Mouse (Mus musculus): Measurements from ENCODE around the gene Vps52. TPM values are rescaled to one million over a fixed set of nuclear protein-coding genes. Genes with fewer than 3 reads are reported as not detected.

Vps52 gene
- polyA plus RNA-seq, 1 experiment from 2014 or later = 49.1 TPM

- peaks cover 14% of the 10 kb centered on the region; the same call in 1 of the 2 replicates for H3K36me3 ChIP-seq (ENCODE audit: control insufficient read depth, insufficient read depth, low read length)
- no peaks in the 10 kb centered on the region for H3K27me3 ChIP-seq (replicated peaks; ENCODE audit: control insufficient read depth, insufficient read depth, low read length)
- peaks cover 16% of the 10 kb centered on the region for H3K4me1 ChIP-seq (replicated peaks; ENCODE audit: control insufficient read depth, insufficient read depth, low read length)
- no peak overlapping the region for H3K4me2 ChIP-seq
- H3K9ac ChIP-seq (ENCODE audit: low read depth, low read length) = no peak overlapping the region
- H3K4me3 ChIP-seq (ENCODE audit: low read depth, low read length) = no peak overlapping the region
- H3K27ac ChIP-seq (ENCODE audit: low read depth, low read length) = no peak overlapping the region
- H3K9me3 ChIP-seq (ENCODE audit: control insufficient read depth, low read length) = no peaks in the 10 kb centered on the region
- WGBS = 87% methylated on average over 15 of the region's 15 CpGs
- DNase-seq (ENCODE audit: low spot score) (no peak), ATAC-seq (replicated peaks; ENCODE audit: low FRiP score) (no peak)
Measured at GRCm38 (mm10) chr17:33932970-33933369, 22.6 kb upstream of the Vps52 start.

GRCm38 (mm10) chr17:33935422-33936055 is 20.1 kb upstream of the Vps52 start:
- H3K36me3 ChIP-seq (ENCODE audit: control insufficient read depth, insufficient read depth, low read length) = peaks cover 19% of the 10 kb centered on the region; the same call in 1 of the 2 replicates
- no peak overlapping the region for H3K27ac ChIP-seq (ENCODE audit: low read depth, low read length)
- no peak overlapping the region for H3K9ac ChIP-seq (ENCODE audit: low read depth, low read length)
- ATAC-seq (replicated peaks; ENCODE audit: low FRiP score) (no peak), DNase-seq (ENCODE audit: low spot score) (no peak)
- no peak overlapping the region; the same call in 1 of the 2 replicates for H3K4me2 ChIP-seq
- no peaks in the 10 kb centered on the region for H3K27me3 ChIP-seq (replicated peaks; ENCODE audit: control insufficient read depth, insufficient read depth, low read length)
- WGBS = 90% methylated on average over 21 of the region's 21 CpGs
- peaks cover 22% of the 10 kb centered on the region for H3K4me1 ChIP-seq (replicated peaks; ENCODE audit: control insufficient read depth, insufficient read depth, low read length)
- no peak overlapping the region for H3K4me3 ChIP-seq (ENCODE audit: low read depth, low read length)
- H3K9me3 ChIP-seq (ENCODE audit: control insufficient read depth, low read length) = no peaks in the 10 kb centered on the region

DNA sequence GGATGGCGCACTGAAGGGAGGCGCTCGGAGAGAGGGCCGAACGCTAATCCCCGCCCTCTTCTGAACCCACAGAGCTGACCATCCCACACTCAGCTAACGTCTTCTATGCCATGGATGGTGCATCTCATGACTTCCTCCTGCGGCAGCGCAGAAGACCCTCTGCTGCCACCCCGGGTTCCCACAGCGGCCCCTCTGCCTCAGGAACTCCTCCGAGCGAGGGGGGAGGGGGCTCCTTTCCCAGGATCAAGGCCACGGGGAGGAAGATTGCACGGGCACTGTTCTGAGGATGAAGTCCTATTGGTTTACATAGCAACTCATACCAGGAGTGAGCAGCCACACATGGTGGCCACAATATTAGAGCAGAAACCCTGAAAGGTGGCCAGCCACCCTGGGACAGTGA is 18.6 kb upstream of the Vps52 start:
- Histone ChIP-seq H3K36me3 (ENCODE audit: control insufficient read depth, insufficient read depth, low read length) (peaks cover 19% of the 10 kb centered on the region; the same call in 1 of the 2 replicates), H3K9me3 (ENCODE audit: control insufficient read depth, low read length) (no peaks in the 10 kb centered on the region), H3K27ac (ENCODE audit: low read depth, low read length) (no peak overlapping the region; the same call in 1 of the 2 replicates), H3K4me2 (no peak overlapping the region), H3K27me3 (replicated peaks; ENCODE audit: control insufficient read depth, insufficient read depth, low read length) (no peaks in the 10 kb centered on the region), H3K9ac (ENCODE audit: low read depth, low read length) (no peak overlapping the region), H3K4me1 (replicated peaks; ENCODE audit: control insufficient read depth, insufficient read depth, low read length) (peaks cover 19% of the 10 kb centered on the region), H3K4me3 (ENCODE audit: low read depth, low read length) (no peak overlapping the region)
- DNase-seq (ENCODE audit: low spot score) (no peak), ATAC-seq (replicated peaks; ENCODE audit: low FRiP score) (no peak)
- 83% methylated on average over 15 of the region's 15 CpGs for WGBS

- no peak overlapping the region for H3K27ac ChIP-seq (ENCODE audit: low read depth, low read length)
- 73% methylated on average over 11 of the region's 11 CpGs for whole genome bisulfite sequencing
Measured at GRCm38 (mm10) chr17:33938783-33939182, 16.8 kb upstream of the Vps52 start.

DNA sequence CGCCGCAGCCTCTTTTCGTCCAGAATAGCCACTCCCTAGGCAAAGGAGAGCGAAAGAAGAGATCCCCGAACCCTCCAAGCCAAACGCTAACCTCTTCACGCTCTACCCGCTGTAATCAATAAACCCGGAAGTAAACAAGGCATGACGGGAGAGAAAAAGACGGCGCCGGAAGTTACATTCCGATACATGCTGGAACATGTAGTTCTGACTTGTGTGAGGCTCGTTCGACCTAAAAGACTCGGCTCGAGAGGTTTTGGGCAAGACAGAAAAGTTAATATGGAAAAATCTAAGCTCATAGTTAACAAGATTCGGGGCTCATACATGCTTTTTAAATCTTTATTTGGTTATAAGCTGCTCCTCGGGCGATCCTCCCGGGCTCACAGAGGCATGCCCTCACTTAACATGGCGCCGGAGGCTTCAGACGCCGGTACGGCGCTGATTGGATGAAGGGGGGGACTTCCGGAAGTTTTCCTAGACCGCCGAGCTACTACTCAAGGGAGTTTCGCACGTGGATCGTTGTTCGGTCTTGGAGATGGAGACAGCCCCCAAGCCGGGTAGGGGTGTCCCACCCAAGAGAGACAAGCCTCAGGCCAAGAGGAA is 15.3 kb upstream of the Vps52 start, which contains the start of the genes Pfdn6 and Wdr46:
Pfdn6 (minus strand) TSS at position 138 of the 600 bp plus-strand sequence.
Wdr46 (plus strand) TSS at position 455 of the 600 bp plus-strand sequence.
- Histone ChIP-seq H3K4me2 (peak within 1 kb of the TSS; percentile 92), H3K9ac (ENCODE audit: low read depth, low read length) (peak within 1 kb of the TSS; percentile 83), H3K9me3 (ENCODE audit: control insufficient read depth, low read length) (no peaks in the 10 kb centered on the region), H3K27me3 (replicated peaks; ENCODE audit: control insufficient read depth, insufficient read depth, low read length) (no peaks in the 10 kb centered on the region), H3K4me1 (replicated peaks; ENCODE audit: control insufficient read depth, insufficient read depth, low read length) (peaks cover 19% of the 10 kb centered on the region), H3K27ac (ENCODE audit: low read depth, low read length) (no peak within 1 kb of the TSS), H3K36me3 (ENCODE audit: control insufficient read depth, insufficient read depth, low read length) (peaks cover 37% of the 10 kb centered on the region), H3K4me3 (ENCODE audit: low read depth, low read length) (peak within 1 kb of the TSS; percentile 91)
- ATAC-seq (replicated peaks; ENCODE audit: low FRiP score) (peak; percentile 88), DNase-seq (ENCODE audit: low spot score) (peak; percentile 84)
- under 1% methylated on average over 36 of the region's 36 CpGs for WGBS

More at GRCm38 (mm10) chr17:33938783-33939182, 16.8 kb upstream of the Vps52 start:
- H3K9me3 ChIP-seq (ENCODE audit: control insufficient read depth, low read length) = no peaks in the 10 kb centered on the region
- H3K4me1 ChIP-seq (replicated peaks; ENCODE audit: control insufficient read depth, insufficient read depth, low read length) = peaks cover 19% of the 10 kb centered on the region
- ATAC-seq (replicated peaks; ENCODE audit: low FRiP score) = no peak
- DNase-seq (ENCODE audit: low spot score) = no peak
- peak overlapping the region; percentile 91 for H3K4me3 ChIP-seq (ENCODE audit: low read depth, low read length)
- H3K27me3 ChIP-seq (replicated peaks; ENCODE audit: control insufficient read depth, insufficient read depth, low read length) = no peaks in the 10 kb centered on the region
- H3K4me2 ChIP-seq = peak overlapping the region; percentile 92
- H3K36me3 ChIP-seq (ENCODE audit: control insufficient read depth, insufficient read depth, low read length) = peaks cover 26% of the 10 kb centered on the region; the same call in 1 of the 2 replicates
- H3K9ac ChIP-seq (ENCODE audit: low read depth, low read length) = peak overlapping the region; percentile 83

GRCm38 (mm10) chr17:33940981-33941380 is 14.6 kb upstream of the Vps52 start:
- Histone ChIP-seq H3K36me3 (ENCODE audit: control insufficient read depth, insufficient read depth, low read length) (peaks cover 34% of the 10 kb centered on the region), H3K9ac (ENCODE audit: low read depth, low read length) (peak overlapping the region; percentile 83), H3K27ac (ENCODE audit: low read depth, low read length) (no peak overlapping the region)

GRCm38 (mm10) chr17:33941381-33941780 is 14.2 kb upstream of the Vps52 start:
- no peak for ATAC-seq (replicated peaks; ENCODE audit: low FRiP score)
- Histone ChIP-seq H3K36me3 (ENCODE audit: control insufficient read depth, insufficient read depth, low read length) (peaks cover 34% of the 10 kb centered on the region), H3K9ac (ENCODE audit: low read depth, low read length) (peak overlapping the region; percentile 83), H3K4me3 (ENCODE audit: low read depth, low read length) (peak overlapping the region; percentile 91), H3K4me1 (replicated peaks; ENCODE audit: control insufficient read depth, insufficient read depth, low read length) (peaks cover 19% of the 10 kb centered on the region), H3K9me3 (ENCODE audit: control insufficient read depth, low read length) (no peaks in the 10 kb centered on the region), H3K27me3 (replicated peaks; ENCODE audit: control insufficient read depth, insufficient read depth, low read length) (no peaks in the 10 kb centered on the region), H3K27ac (ENCODE audit: low read depth, low read length) (no peak overlapping the region), H3K4me2 (peak overlapping the region; percentile 92)
- WGBS = 45% methylated on average over 19 of the region's 19 CpGs
- no peak for DNase-seq (ENCODE audit: low spot score)

More at GRCm38 (mm10) chr17:33940981-33941380, 14.6 kb upstream of the Vps52 start:
- ATAC-seq (replicated peaks; ENCODE audit: low FRiP score) (peak; percentile 7; the same call in 1 of the 2 replicates), DNase-seq (ENCODE audit: low spot score) (no peak)
- Histone ChIP-seq H3K9me3 (ENCODE audit: control insufficient read depth, low read length) (no peaks in the 10 kb centered on the region), H3K4me3 (ENCODE audit: low read depth, low read length) (peak overlapping the region; percentile 91), H3K4me1 (replicated peaks; ENCODE audit: control insufficient read depth, insufficient read depth, low read length) (peaks cover 19% of the 10 kb centered on the region), H3K27me3 (replicated peaks; ENCODE audit: control insufficient read depth, insufficient read depth, low read length) (no peaks in the 10 kb centered on the region), H3K4me2 (peak overlapping the region; percentile 92)
- WGBS = 1% methylated on average over 26 of the region's 26 CpGs

- H3K36me3 ChIP-seq (ENCODE audit: control insufficient read depth, insufficient read depth, low read length) = peaks cover 30% of the 10 kb centered on the region
- no peak for ATAC-seq (replicated peaks; ENCODE audit: low FRiP score)
- no peaks in the 10 kb centered on the region for H3K27me3 ChIP-seq (replicated peaks; ENCODE audit: control insufficient read depth, insufficient read depth, low read length)
- H3K4me1 ChIP-seq (replicated peaks; ENCODE audit: control insufficient read depth, insufficient read depth, low read length) = peaks cover 18% of the 10 kb centered on the region
- no peak overlapping the region for H3K9ac ChIP-seq (ENCODE audit: low read depth, low read length)
- no peaks in the 10 kb centered on the region for H3K9me3 ChIP-seq (ENCODE audit: control insufficient read depth, low read length)
- no peak overlapping the region; the same call in 1 of the 2 replicates for H3K4me3 ChIP-seq (ENCODE audit: low read depth, low read length)
- H3K4me2 ChIP-seq = no peak overlapping the region
- WGBS = 92% methylated on average over 15 of the region's 15 CpGs
- DNase-seq (ENCODE audit: low spot score) = no peak
- H3K27ac ChIP-seq (ENCODE audit: low read depth, low read length) = no peak overlapping the region
Measured at GRCm38 (mm10) chr17:33943454-33943853, 12.2 kb upstream of the Vps52 start.
